Mouse (Mus musculus): Measurements from ENCODE around the gene Ccdc86. TPM values are rescaled to one million over a fixed set of nuclear protein-coding genes. Genes with fewer than 3 reads are reported as not detected.

The Ccdc86 gene
- total and polyA plus RNA-seq, 2 experiments from 2014 or later = 6.5 to 13.1 TPM

DNA sequence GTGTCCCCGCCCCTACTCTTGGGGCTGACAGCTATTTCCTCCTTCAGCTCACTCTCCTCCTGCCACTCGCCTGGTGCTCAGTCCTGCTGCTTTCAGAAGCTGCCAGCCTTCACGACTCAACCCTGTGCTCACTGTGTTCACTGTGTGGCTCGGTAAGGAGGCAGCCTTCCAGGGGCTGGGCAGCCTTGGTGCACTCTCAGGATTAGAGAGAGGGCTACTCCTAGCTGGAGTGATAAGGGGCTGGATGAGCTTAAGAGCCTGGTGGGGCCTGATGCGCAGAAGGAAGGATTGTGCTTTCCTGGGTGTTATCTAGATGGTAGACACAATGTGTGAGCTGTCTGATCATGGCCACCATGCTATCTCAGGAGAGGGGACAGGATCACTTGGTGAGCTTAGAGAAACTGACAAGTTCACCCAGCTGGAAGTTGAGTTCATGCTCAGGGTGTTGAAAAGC lies 11.9 kb downstream of the Ccdc86 start, which contains the start of gene Ptgdr2:
Gene Ptgdr2, plus strand, starts transcription at position 51 of the 454 bp plus-strand sequence.
- DNase-seq (ENCODE audit: low spot score) = no peak
- no peak within 1 kb of the TSS for H3K27ac ChIP-seq (ENCODE audit: low read depth, low read length)
- WGBS = 55% methylated on average over 5 of the region's 5 CpGs
- no peaks in the 10 kb centered on the region for H3K27me3 ChIP-seq (ENCODE audit: insufficient read depth, low read length)
- H3K4me1 ChIP-seq (ENCODE audit: insufficient read depth, low read length) = peaks cover 5% of the 10 kb centered on the region; the same call in 1 of the 2 replicates
- ATAC-seq (ENCODE audit: low FRiP score) = no peak
- H3K9me3 ChIP-seq (ENCODE audit: low read length) = no peaks in the 10 kb centered on the region
- no peak within 1 kb of the TSS for H3K4me2 ChIP-seq (ENCODE audit: low read depth, low read length, poor library complexity, severe bottlenecking)
- no peak within 1 kb of the TSS for H3K9ac ChIP-seq (replicated peaks; ENCODE audit: low read length, poor library complexity, severe bottlenecking)
- H3K36me3 ChIP-seq (ENCODE audit: insufficient read depth, low read length) = peaks cover 5% of the 10 kb centered on the region
- no peak within 1 kb of the TSS for H3K4me3 ChIP-seq (ENCODE audit: low read depth, low read length)
- no peak for TF ChIP-seq CTCF (IDR thresholded peaks at IDR 0.05)

DNA sequence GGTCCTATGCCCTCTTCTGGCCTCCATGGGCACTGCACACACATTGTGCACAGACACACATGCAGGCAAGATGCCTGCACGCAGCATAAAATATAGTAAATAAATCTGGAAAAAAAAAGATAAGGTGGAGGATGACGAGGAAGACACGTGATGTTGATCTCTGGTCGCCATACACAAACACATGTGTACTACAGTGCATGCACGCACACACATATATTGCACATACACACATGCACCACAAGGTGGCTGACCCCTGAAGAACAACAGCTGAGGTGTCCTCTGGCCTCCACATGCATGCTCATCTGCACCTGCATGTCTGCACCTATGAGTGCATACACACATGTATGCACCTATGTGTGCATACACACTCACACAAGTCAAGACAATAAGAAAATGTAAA lies 13.0 kb downstream of the Ccdc86 start:
- H3K27me3 ChIP-seq (ENCODE audit: insufficient read depth, low read length) = no peaks in the 10 kb centered on the region
- no peak overlapping the region for H3K4me2 ChIP-seq (ENCODE audit: low read depth, low read length, poor library complexity, severe bottlenecking)
- peaks cover 2% of the 10 kb centered on the region; the same call in 1 of the 2 replicates for H3K4me1 ChIP-seq (ENCODE audit: insufficient read depth, low read length)
- no peaks in the 10 kb centered on the region for H3K36me3 ChIP-seq (ENCODE audit: insufficient read depth, low read length)
- no peak for DNase-seq (ENCODE audit: low spot score)
- no peak overlapping the region for H3K4me3 ChIP-seq (ENCODE audit: low read depth, low read length)
- ATAC-seq (ENCODE audit: low FRiP score) = no peak
- no peak overlapping the region for H3K27ac ChIP-seq (ENCODE audit: low read depth, low read length)
- TF ChIP-seq CTCF (IDR thresholded peaks at IDR 0.05) = peak; percentile 34; the same call in 1 of the 2 replicates
- WGBS = 84% methylated on average over 5 of the region's 5 CpGs
- no peak overlapping the region for H3K9ac ChIP-seq (replicated peaks; ENCODE audit: low read length, poor library complexity, severe bottlenecking)
- no peaks in the 10 kb centered on the region for H3K9me3 ChIP-seq (ENCODE audit: low read length)

- ATAC-seq (ENCODE audit: low FRiP score) = no peak
- WGBS = 19% methylated on average over 5 of the region's 5 CpGs
These were observed 14.0 kb downstream of the Ccdc86 start for GRCm38 (mm10) chr19:10935029-10935428.

GRCm38 (mm10) chr19:10930641-10931040 lies 18.4 kb downstream of the Ccdc86 start:
- Histone ChIP-seq H3K4me3 (ENCODE audit: low read depth, low read length) (no peak overlapping the region), H3K27me3 (ENCODE audit: insufficient read depth, low read length) (no peaks in the 10 kb centered on the region), H3K36me3 (ENCODE audit: insufficient read depth, low read length) (no peaks in the 10 kb centered on the region), H3K9ac (replicated peaks; ENCODE audit: low read length, poor library complexity, severe bottlenecking) (no peak overlapping the region), H3K4me1 (ENCODE audit: insufficient read depth, low read length) (no peaks in the 10 kb centered on the region), H3K9me3 (ENCODE audit: low read length) (no peaks in the 10 kb centered on the region), H3K4me2 (ENCODE audit: low read depth, low read length, poor library complexity, severe bottlenecking) (no peak overlapping the region), H3K27ac (ENCODE audit: low read depth, low read length) (no peak overlapping the region)
- TF ChIP-seq CTCF (IDR thresholded peaks at IDR 0.05) = no peak
- no peak for DNase-seq (ENCODE audit: low spot score)
- ATAC-seq (ENCODE audit: low FRiP score) = no peak
- WGBS = 83% methylated on average over 2 of the region's 2 CpGs

More at GRCm38 (mm10) chr19:10935029-10935428, 14.0 kb downstream of the Ccdc86 start:
- Histone ChIP-seq H3K9ac (replicated peaks; ENCODE audit: low read length, poor library complexity, severe bottlenecking) (no peak overlapping the region), H3K4me3 (ENCODE audit: low read depth, low read length) (no peak overlapping the region), H3K27ac (ENCODE audit: low read depth, low read length) (no peak overlapping the region), H3K4me1 (ENCODE audit: insufficient read depth, low read length) (no peaks in the 10 kb centered on the region), H3K4me2 (ENCODE audit: low read depth, low read length, poor library complexity, severe bottlenecking) (no peak overlapping the region), H3K36me3 (ENCODE audit: insufficient read depth, low read length) (no peaks in the 10 kb centered on the region), H3K27me3 (ENCODE audit: insufficient read depth, low read length) (no peaks in the 10 kb centered on the region), H3K9me3 (ENCODE audit: low read length) (no peaks in the 10 kb centered on the region)
- no peak for DNase-seq (ENCODE audit: low spot score)
- no peak for TF ChIP-seq CTCF (IDR thresholded peaks at IDR 0.05)

GRCm38 (mm10) chr19:10926666-10927065 lies 22.4 kb downstream of the Ccdc86 start:
- no peak overlapping the region for H3K4me2 ChIP-seq (ENCODE audit: low read depth, low read length, poor library complexity, severe bottlenecking)
- H3K9ac ChIP-seq (replicated peaks; ENCODE audit: low read length, poor library complexity, severe bottlenecking) = no peak overlapping the region; the same call in 1 of the 2 replicates
- WGBS = 31% methylated on average over 4 of the region's 4 CpGs
- TF ChIP-seq CTCF (IDR thresholded peaks at IDR 0.05) = no peak
- ATAC-seq (ENCODE audit: low FRiP score) (no peak), DNase-seq (ENCODE audit: low spot score) (no peak)
- no peak overlapping the region for H3K4me3 ChIP-seq (ENCODE audit: low read depth, low read length)
- H3K27ac ChIP-seq (ENCODE audit: low read depth, low read length) = peak overlapping the region; percentile 21
- H3K4me1 ChIP-seq (ENCODE audit: insufficient read depth, low read length) = no peaks in the 10 kb centered on the region
- no peaks in the 10 kb centered on the region for H3K9me3 ChIP-seq (ENCODE audit: low read length)
- H3K27me3 ChIP-seq (ENCODE audit: insufficient read depth, low read length) = no peaks in the 10 kb centered on the region
- H3K36me3 ChIP-seq (ENCODE audit: insufficient read depth, low read length) = no peaks in the 10 kb centered on the region

DNA sequence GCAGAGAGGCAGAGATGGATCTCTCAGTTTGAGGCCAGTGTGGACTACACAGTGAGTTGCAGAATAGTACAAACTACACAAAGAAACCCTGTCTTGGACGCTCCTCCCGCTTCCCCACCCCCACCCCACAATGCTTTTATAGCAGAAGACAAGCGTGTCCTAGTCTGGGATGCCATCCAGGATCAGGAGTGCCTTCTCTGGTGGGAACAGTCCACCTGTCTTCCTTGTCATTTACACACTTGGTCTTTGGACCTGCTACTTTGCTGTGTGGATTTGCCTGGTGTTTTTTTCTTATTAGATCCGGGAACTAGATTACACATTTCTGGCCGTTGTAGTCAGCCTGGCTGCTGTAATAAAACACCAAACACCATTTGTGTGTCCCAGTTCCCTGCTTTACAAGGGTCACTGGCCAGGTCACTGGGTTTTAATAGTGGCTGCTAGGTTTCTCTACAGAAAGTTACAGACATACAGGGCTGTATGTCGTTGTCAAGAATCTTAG lies 22.9 kb downstream of the Ccdc86 start:
- TF ChIP-seq CTCF (IDR thresholded peaks at IDR 0.05) = no peak
- no peaks in the 10 kb centered on the region for H3K36me3 ChIP-seq (ENCODE audit: insufficient read depth, low read length)
- H3K4me2 ChIP-seq (ENCODE audit: low read depth, low read length, poor library complexity, severe bottlenecking) = no peak overlapping the region
- no peaks in the 10 kb centered on the region for H3K27me3 ChIP-seq (ENCODE audit: insufficient read depth, low read length)
- DNase-seq (ENCODE audit: low spot score) (peak; percentile 42), ATAC-seq (ENCODE audit: low FRiP score) (peak; percentile 38; the same call in 1 of the 2 replicates)
- peak overlapping the region; percentile 21 for H3K27ac ChIP-seq (ENCODE audit: low read depth, low read length)
- H3K4me3 ChIP-seq (ENCODE audit: low read depth, low read length) = no peak overlapping the region
- H3K9me3 ChIP-seq (ENCODE audit: low read length) = no peaks in the 10 kb centered on the region
- 7% methylated on average over 6 of the region's 6 CpGs for WGBS
- no peak overlapping the region for H3K9ac ChIP-seq (replicated peaks; ENCODE audit: low read length, poor library complexity, severe bottlenecking)
- H3K4me1 ChIP-seq (ENCODE audit: insufficient read depth, low read length) = no peaks in the 10 kb centered on the region
